Mouse (Mus musculus) limb, embryonic 11.5 days (tissue): ENCODE measurements around the gene Tmem237. TPM values are rescaled to one million over a fixed set of nuclear protein-coding genes. Genes with fewer than 3 reads are reported as not detected.
A peak's percentile ranks its signal among the peaks of the same experiment; 100 is the strongest.

Experiments used
- ATAC-seq: fragments of 200-750 bp; cut with Nextera tagmentation; 2 replicates; pipeline ENCODE4 v1.8.0; 2017; ENCODE audit warnings: low read depth; ENCODE audit not compliant: insufficient number of reproducible peaks, low FRiP score, low TSS enrichment
- DNase-seq: peaks from one replicate; pipeline ENCODE4 v3.0.0-alpha.2; 2015; ENCODE audit warnings: low spot score
- H3K27ac ChIP-seq: fragments of 300-500 bp; sonication (generic); replicated peaks from 2 replicates; pipeline ENCODE4 v1.5.1; 2014; ENCODE audit warnings: low read depth, mild to moderate bottlenecking, low read length
- H3K27me3 ChIP-seq: fragments of 300-500 bp; sonication (generic); 2 replicates; pipeline ENCODE4 v1.6.1; 2014; ENCODE audit warnings: mild to moderate bottlenecking, low read length, mixed read lengths; ENCODE audit not compliant: control insufficient read depth, insufficient read depth
- H3K36me3 ChIP-seq: fragments of 300-500 bp; sonication (generic); 2 replicates; pipeline ENCODE4 v1.6.1; 2014; ENCODE audit warnings: mild to moderate bottlenecking, low read length, moderate library complexity, mixed read lengths; ENCODE audit not compliant: control insufficient read depth, insufficient read depth
- H3K4me1 ChIP-seq: fragments of 300-500 bp; sonication (generic); 2 replicates; pipeline ENCODE4 v1.6.1; 2014; ENCODE audit warnings: low read length, mixed read lengths; ENCODE audit not compliant: control insufficient read depth, insufficient read depth
- H3K4me2 ChIP-seq: fragments of 300-500 bp; sonication (generic); 2 replicates; pipeline ENCODE4 v1.6.1; 2014; ENCODE audit warnings: low read depth, mild to moderate bottlenecking, moderate library complexity; ENCODE audit not compliant: severe bottlenecking
- H3K4me3 ChIP-seq: fragments of 300-500 bp; sonication (generic); 2 replicates; pipeline ENCODE4 v1.5.1; 2014; ENCODE audit warnings: low read depth, low read length
- H3K9ac ChIP-seq: fragments of 300-500 bp; sonication (generic); 2 replicates; pipeline ENCODE4 v1.6.1; 2014; ENCODE audit warnings: mild to moderate bottlenecking, low read length
- H3K9me3 ChIP-seq: fragments of 300-500 bp; sonication (generic); 2 replicates; pipeline ENCODE4 v1.6.1; 2016; ENCODE audit warnings: low read length; ENCODE audit not compliant: control insufficient read depth
- WGBS: fragments of 180-500 bp; shearing (Covaris S2); extraction: QIAGEN DNeasy Blood & Tissue Kit; methylation state at CpG from one replicate; pipeline ENCODE4 v1.1.7; 2014; 5-methylcytosine and 5-hydroxymethylcytosine counted together
- polyA plus RNA-seq: library from polyadenylated mRNA; unstranded; fragments of >200 nt; fragmentation: Nextera tagmentation; extraction: Ambion mirVana; gene quantifications from 2 replicates; pipeline ENCODE4 v1.2.1, GENCODE M21; 2014

Tmem237 gene
- 36.2 and 39.8 TPM in 2 replicates for polyA plus RNA-seq

- peak within 1 kb of the TSS; percentile 93 for H3K9ac ChIP-seq
- no peaks in the 10 kb centered on the region for H3K27me3 ChIP-seq
- under 1% methylated on average over 59 of the region's 74 CpGs for WGBS
- ATAC-seq (peak; percentile 98), DNase-seq (peak; percentile 95)
- no peaks in the 10 kb centered on the region for H3K4me1 ChIP-seq
- no peaks in the 10 kb centered on the region for H3K9me3 ChIP-seq
- H3K36me3 ChIP-seq, result no peaks in the 10 kb centered on the region
- H3K27ac ChIP-seq, result peak within 1 kb of the TSS; percentile 54; the same call in 1 of the 2 replicates
- H3K4me2 ChIP-seq, result peak within 1 kb of the TSS; percentile 85
- peak within 1 kb of the TSS; percentile 66 for H3K4me3 ChIP-seq
Measured at GRCm38 (mm10) chr1:59119720-59120457, at the start of gene Tmem237. Tmem237 (minus strand) TSS chr1:59120408.

- no peak overlapping the region for H3K9ac ChIP-seq
- H3K4me3 ChIP-seq, result no peak overlapping the region
- H3K9me3 ChIP-seq, result no peaks in the 10 kb centered on the region
- ATAC-seq, result no peak
- DNase-seq, result no peak
- 90% methylated on average over 6 of the region's 6 CpGs for WGBS
- no peak overlapping the region for H3K27ac ChIP-seq
- H3K4me2 ChIP-seq, result no peak overlapping the region
- 0 out of 2 replicates have a peak, but pooled peaks cover 7% of the 10 kb centered on the region for H3K36me3 ChIP-seq
- H3K27me3 ChIP-seq, result no peaks in the 10 kb centered on the region
- H3K4me1 ChIP-seq, result no peaks in the 10 kb centered on the region
Measured at GRCm38 (mm10) chr1:59169586-59169985, 49.4 kb upstream of the Tmem237 start.

- Histone ChIP-seq H3K27ac (no peak overlapping the region), H3K36me3 (0 out of 2 replicates have a peak, but pooled peaks cover 7% of the 10 kb centered on the region), H3K4me3 (no peak overlapping the region), H3K4me2 (no peak overlapping the region), H3K27me3 (no peaks in the 10 kb centered on the region), H3K4me1 (no peaks in the 10 kb centered on the region), H3K9me3 (no peaks in the 10 kb centered on the region), H3K9ac (no peak overlapping the region)
- DNase-seq (no peak), ATAC-seq (no peak)
- WGBS, result 77% methylated on average over 2 of the region's 2 CpGs
Measured at GRCm38 (mm10) chr1:59168556-59168955, 48.3 kb upstream of the Tmem237 start.

- no peaks in the 10 kb centered on the region for H3K4me1 ChIP-seq
- WGBS, result 90% methylated on average over 4 of the region's 4 CpGs
- no peak overlapping the region for H3K4me2 ChIP-seq
- no peak for ATAC-seq
- no peak overlapping the region for H3K27ac ChIP-seq
- no peak overlapping the region for H3K4me3 ChIP-seq
- DNase-seq, result no peak
- no peak overlapping the region for H3K9ac ChIP-seq
- peaks cover 7% of the 10 kb centered on the region; the same call in 1 of the 2 replicates for H3K36me3 ChIP-seq
- H3K27me3 ChIP-seq, result no peaks in the 10 kb centered on the region
- no peaks in the 10 kb centered on the region for H3K9me3 ChIP-seq
Measured at GRCm38 (mm10) chr1:59167654-59168425, 47.6 kb upstream of the Tmem237 start.

- Histone ChIP-seq H3K4me3 (no peak overlapping the region), H3K36me3 (peaks cover 7% of the 10 kb centered on the region; the same call in 1 of the 2 replicates), H3K4me1 (no peaks in the 10 kb centered on the region), H3K4me2 (no peak overlapping the region), H3K9ac (no peak overlapping the region), H3K9me3 (no peaks in the 10 kb centered on the region), H3K27me3 (no peaks in the 10 kb centered on the region), H3K27ac (no peak overlapping the region)
- ATAC-seq, result no peak
- DNase-seq, result no peak
- 95% methylated on average over 9 of the region's 9 CpGs for WGBS
Measured at GRCm38 (mm10) chr1:59166232-59166905, 46.2 kb upstream of the Tmem237 start.

- H3K9me3 ChIP-seq, result no peaks in the 10 kb centered on the region
- no peak overlapping the region for H3K4me2 ChIP-seq
- peaks cover 7% of the 10 kb centered on the region; the same call in 1 of the 2 replicates for H3K36me3 ChIP-seq
- WGBS, result 71% methylated on average over 5 of the region's 5 CpGs
- DNase-seq, result no peak
- no peak overlapping the region for H3K27ac ChIP-seq
- no peaks in the 10 kb centered on the region for H3K27me3 ChIP-seq
- no peak for ATAC-seq
- no peak overlapping the region for H3K4me3 ChIP-seq
- no peak overlapping the region for H3K9ac ChIP-seq
- H3K4me1 ChIP-seq, result no peaks in the 10 kb centered on the region
Measured at GRCm38 (mm10) chr1:59163918-59164317, 43.7 kb upstream of the Tmem237 start.

- no peaks in the 10 kb centered on the region for H3K27me3 ChIP-seq
- H3K36me3 ChIP-seq, result peaks cover 7% of the 10 kb centered on the region; the same call in 1 of the 2 replicates
- WGBS, result 74% methylated on average over 12 of the region's 12 CpGs
- no peak within 1 kb of the TSS for H3K4me2 ChIP-seq
- no peaks in the 10 kb centered on the region for H3K4me1 ChIP-seq
- DNase-seq (no peak), ATAC-seq (no peak)
- H3K27ac ChIP-seq, result no peak within 1 kb of the TSS
- H3K9ac ChIP-seq, result no peak within 1 kb of the TSS
- no peak within 1 kb of the TSS for H3K4me3 ChIP-seq
- no peaks in the 10 kb centered on the region for H3K9me3 ChIP-seq
Measured at GRCm38 (mm10) chr1:59163030-59163461, 42.8 kb upstream of the Tmem237 start, which contains the start of gene Mpp4. Mpp4 (minus strand) TSS chr1:59163389.
